Mouse (Mus musculus): ENCODE results near the gene Olfr305. TPM values are rescaled to one million over a fixed set of nuclear protein-coding genes. Genes with fewer than 3 reads are reported as not detected.
"Not testable (repeated sequence)": the region's sequence is repeated elsewhere in the genome, so short reads cannot be mapped to it uniquely, and the experiment has no call there.

The Olfr305 gene
- total RNA-seq (2015) = not detected in 2 replicates
- not detected in 2 replicates for total RNA-seq (2017)

GRCm38 (mm10) chr7:86366828-86367227 lies at the start of gene Olfr305:
Olfr305 (minus strand) TSS chr7:86366928.
- no peak for ATAC-seq (ENCODE audit: poor library complexity, severe bottlenecking)

DNA sequence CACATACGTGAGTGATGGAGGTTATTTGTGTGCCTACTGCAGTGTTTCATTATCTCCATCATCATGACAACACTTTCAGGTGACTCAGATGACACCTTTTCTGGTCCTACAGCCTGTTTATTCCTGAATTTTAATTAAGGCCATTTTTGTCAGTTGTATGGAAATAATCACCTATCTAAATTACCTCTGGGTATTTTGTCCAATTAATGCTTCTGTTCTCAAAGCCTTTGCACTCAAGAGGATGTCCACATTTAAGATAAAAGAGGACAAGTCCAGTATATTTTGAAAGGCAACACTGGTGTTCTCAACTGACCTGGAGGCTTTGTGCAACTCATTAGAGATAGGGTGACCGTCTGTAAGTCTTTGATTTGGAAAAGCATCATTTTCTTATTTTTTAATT lies 36.8 kb upstream of the Olfr305 start, which contains the start of gene Olfr301:
Gene Olfr301, plus strand, starts transcription at position 301 of the 400 bp plus-strand sequence.
- no peak for ATAC-seq (ENCODE audit: poor library complexity, severe bottlenecking)

DNA sequence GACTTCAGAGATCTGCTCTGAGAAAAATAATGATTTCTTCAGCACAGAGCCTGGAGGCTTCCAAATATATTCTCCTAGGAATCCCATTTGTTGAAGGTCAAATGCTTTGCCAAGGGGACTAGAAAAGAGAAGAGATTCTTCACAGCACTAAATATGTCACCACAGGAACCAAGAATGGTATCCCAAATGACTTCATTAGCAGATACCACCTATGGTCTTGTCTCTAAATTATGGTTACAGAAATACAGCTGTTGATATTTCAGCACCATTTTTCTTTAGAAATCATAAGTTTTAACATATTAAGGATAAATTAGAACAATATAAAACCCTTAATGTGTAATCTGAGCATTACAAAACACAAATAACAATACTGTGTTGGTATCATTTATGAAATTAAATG lies 31.0 kb upstream of the Olfr305 start, which contains the start of gene Olfr303:
Gene Olfr303, minus strand, starts transcription at position 101 of the 400 bp plus-strand sequence.
- ATAC-seq (ENCODE audit: poor library complexity, severe bottlenecking) = no peak

DNA sequence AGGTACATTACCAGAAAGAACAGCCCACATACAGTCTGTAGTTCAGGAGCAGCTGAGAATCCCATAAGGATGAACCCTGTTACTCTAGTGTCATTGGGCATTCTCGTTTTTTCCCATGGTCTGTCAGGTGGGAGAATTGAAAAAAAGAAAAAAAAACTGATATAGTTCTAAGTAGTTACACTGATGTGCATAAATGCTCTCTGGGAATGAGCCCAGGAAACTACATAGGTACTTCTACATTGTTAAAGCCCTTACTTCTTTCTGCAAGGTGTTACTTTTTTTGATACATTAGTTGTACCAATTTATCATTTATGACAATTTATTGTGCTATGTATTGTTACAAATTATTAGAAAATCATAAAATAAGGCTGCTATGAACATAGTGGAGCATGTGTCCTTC lies 19.8 kb upstream of the Olfr305 start, which contains the start of gene Olfr304:
Gene Olfr304, minus strand, starts transcription at position 101 of the 400 bp plus-strand sequence.
- ATAC-seq (ENCODE audit: poor library complexity, severe bottlenecking) = no peak

DNA sequence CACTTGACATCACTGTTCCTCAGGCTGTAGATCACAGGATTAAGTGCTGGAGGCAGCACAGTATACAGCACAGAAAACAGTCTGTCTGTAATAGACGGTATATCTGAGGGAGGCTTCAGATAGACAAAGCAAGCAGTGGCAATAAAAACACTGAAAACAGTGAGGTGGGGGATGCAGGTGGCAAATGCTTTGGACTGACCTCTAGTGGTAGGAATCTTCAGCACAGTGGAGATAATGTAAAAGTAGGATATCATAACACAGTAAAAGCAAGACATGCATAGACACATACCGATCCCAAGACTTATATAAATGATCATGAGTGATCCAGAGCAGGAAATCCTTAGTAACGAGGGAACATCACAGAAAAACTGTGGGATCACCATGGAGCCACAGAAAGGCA lies 19.0 kb upstream of the Olfr305 start:
- ATAC-seq (ENCODE audit: poor library complexity, severe bottlenecking) = no peak

DNA sequence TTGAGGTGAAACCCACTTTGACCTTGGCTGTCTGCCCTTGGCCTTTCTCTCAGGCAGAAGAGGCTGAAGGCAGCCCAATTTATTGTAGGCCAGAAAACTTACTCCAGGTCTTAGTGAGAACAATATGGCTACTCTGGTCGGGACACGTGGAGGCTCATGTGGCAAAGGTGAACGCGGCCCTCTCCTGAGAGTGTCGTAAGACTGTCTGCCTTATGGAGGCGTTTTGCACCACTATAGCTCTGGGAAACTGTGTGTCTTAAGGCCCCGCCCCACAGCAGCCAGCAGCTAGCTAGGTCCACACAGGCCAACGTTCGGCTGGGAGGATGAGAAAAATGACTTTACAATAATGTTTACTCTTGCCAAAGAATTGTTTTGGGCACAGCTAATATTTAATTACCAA lies 20.4 kb downstream of the Olfr305 start:
- not testable (repeated sequence) for ATAC-seq (ENCODE audit: poor library complexity, severe bottlenecking)

- no peak for ATAC-seq (ENCODE audit: poor library complexity, severe bottlenecking)
Observed at GRCm38 (mm10) chr7:86344253-86344652, 22.5 kb downstream of the Olfr305 start.

- no peak for ATAC-seq (ENCODE audit: poor library complexity, severe bottlenecking)
Observed at GRCm38 (mm10) chr7:86342881-86343565, 23.7 kb downstream of the Olfr305 start.

GRCm38 (mm10) chr7:86337486-86337885 lies 29.2 kb downstream of the Olfr305 start, which contains the start of gene Olfr307:
Olfr307 (minus strand) TSS chr7:86337586.
- no peak for ATAC-seq (ENCODE audit: poor library complexity, severe bottlenecking)

DNA sequence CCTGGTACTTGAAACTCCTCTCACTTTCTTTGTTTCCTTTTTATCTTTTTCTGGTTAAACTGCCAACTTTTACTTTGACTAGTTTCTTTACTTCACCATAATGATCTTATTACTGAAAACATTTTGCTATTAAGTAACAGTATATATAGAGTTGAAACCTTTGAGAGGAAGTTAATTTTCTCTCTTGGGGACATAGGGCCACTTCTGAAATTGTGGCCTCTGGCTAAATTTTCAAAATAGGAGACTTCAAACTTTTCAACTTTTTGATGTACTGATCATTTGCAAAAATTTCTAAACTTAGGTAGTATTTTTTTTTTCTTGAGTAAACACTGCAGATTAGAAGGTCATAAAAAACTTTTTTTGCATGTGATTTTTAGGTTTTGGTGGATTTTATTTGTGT lies 41.2 kb downstream of the Olfr305 start, which contains the start of gene Olfr308:
Gene Olfr308, minus strand, starts transcription at position 101 of the 400 bp plus-strand sequence.
- no peak for ATAC-seq (ENCODE audit: poor library complexity, severe bottlenecking)

GRCm38 (mm10) chr7:86321323-86321722 lies 45.4 kb downstream of the Olfr305 start:
- no peak for ATAC-seq (ENCODE audit: poor library complexity, severe bottlenecking)

DNA sequence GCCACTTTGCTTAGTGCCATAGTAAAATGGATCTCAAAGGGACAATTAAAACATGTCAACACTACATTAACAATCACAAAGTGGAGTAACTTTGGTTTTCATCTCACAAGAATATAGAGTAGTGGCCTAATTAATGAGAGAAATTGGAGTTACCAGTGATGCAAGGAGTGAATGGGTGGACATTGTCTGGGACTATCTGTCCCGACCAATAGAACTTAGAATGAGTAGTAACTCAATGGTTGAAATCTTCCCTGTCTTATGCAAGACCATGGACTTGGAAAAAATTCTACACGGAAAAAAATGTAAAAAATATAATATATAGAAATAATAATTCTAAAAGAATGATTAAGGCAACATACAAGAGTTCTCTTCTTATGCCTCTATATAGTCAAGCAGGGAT lies 53.1 kb downstream of the Olfr305 start, which contains the start of gene Olfr309:
Gene Olfr309, minus strand, starts transcription at position 101 of the 400 bp plus-strand sequence.
- no peak for ATAC-seq (ENCODE audit: poor library complexity, severe bottlenecking)

Other genes starting within 250 kb of the Olfr305 start
- not detected in 2 replicates for gene Vmn2r75, start 195.2 kb downstream of the Olfr305 start, total RNA-seq (2015)
- gene Vmn2r75, start 195.2 kb downstream of the Olfr305 start, total RNA-seq (2017) = not detected in 2 replicates
- gene Vmn2r76, start 120.6 kb downstream of the Olfr305 start, total RNA-seq (2015) = not detected in 2 replicates
- under 0.01 TPM in 1 of 2 replicates, not detected in the other for gene Vmn2r76, start 120.6 kb downstream of the Olfr305 start, total RNA-seq (2017)
- not detected in 2 replicates for gene Olfr310, start 89.8 kb downstream of the Olfr305 start, total RNA-seq (2015)
- not detected in 2 replicates for gene Olfr310, start 89.8 kb downstream of the Olfr305 start, total RNA-seq (2017)
- not detected in 2 replicates for gene Olfr309, start 53.2 kb downstream of the Olfr305 start, total RNA-seq (2015)
- gene Olfr309, start 53.2 kb downstream of the Olfr305 start, total RNA-seq (2017) = not detected in 2 replicates
- not detected in 2 replicates for gene Olfr308, start 41.3 kb downstream of the Olfr305 start, total RNA-seq (2015)
- gene Olfr308, start 41.3 kb downstream of the Olfr305 start, total RNA-seq (2017) = not detected in 2 replicates
- not detected in 2 replicates for gene Olfr307, start 29.3 kb downstream of the Olfr305 start, total RNA-seq (2015)
- gene Olfr307, start 29.3 kb downstream of the Olfr305 start, total RNA-seq (2017) = not detected in 2 replicates
- gene Olfr304, start 19.7 kb upstream of the Olfr305 start, total RNA-seq (2015) = not detected in 2 replicates
- gene Olfr304, start 19.7 kb upstream of the Olfr305 start, total RNA-seq (2017) = not detected in 2 replicates
- gene Olfr303, start 30.9 kb upstream of the Olfr305 start, total RNA-seq (2015) = not detected in 2 replicates
- gene Olfr303, start 30.9 kb upstream of the Olfr305 start, total RNA-seq (2017) = not detected in 2 replicates
- not detected in 2 replicates for gene Olfr301, start 36.9 kb upstream of the Olfr305 start, total RNA-seq (2015)
- not detected in 2 replicates for gene Olfr301, start 36.9 kb upstream of the Olfr305 start, total RNA-seq (2017)
- gene Olfr299, start 93.0 kb upstream of the Olfr305 start, total RNA-seq (2015) = not detected in 2 replicates
- not detected in 2 replicates for gene Olfr299, start 93.0 kb upstream of the Olfr305 start, total RNA-seq (2017)
- gene Olfr298, start 125.6 kb upstream of the Olfr305 start, total RNA-seq (2015) = not detected in 2 replicates
- gene Olfr298, start 125.6 kb upstream of the Olfr305 start, total RNA-seq (2017) = not detected in 2 replicates
- gene Olfr297, start 153.0 kb upstream of the Olfr305 start, total RNA-seq (2015) = not detected in 2 replicates
- not detected in 2 replicates for gene Olfr297, start 153.0 kb upstream of the Olfr305 start, total RNA-seq (2017)
- gene Olfr295, start 216.9 kb upstream of the Olfr305 start, total RNA-seq (2015) = not detected in 2 replicates
- not detected in 2 replicates for gene Olfr295, start 216.9 kb upstream of the Olfr305 start, total RNA-seq (2017)
- not detected in 2 replicates for gene Olfr294, start 249.7 kb upstream of the Olfr305 start, total RNA-seq (2015)
- gene Olfr294, start 249.7 kb upstream of the Olfr305 start, total RNA-seq (2017) = not detected in 2 replicates